Mouse (Mus musculus) kidney, postnatal 25 days (tissue): ENCODE results near the gene Nptx1.

Experiments used
- DNase-seq, 2 experiments: peaks; one replicate each; pipeline ENCODE4 v3.0.0; 2021; ENCODE audit warnings: mixed read lengths in 2 of 2

Gene Nptx1

GRCm38 (mm10) chr11:119522779-119523178 is 24.8 kb downstream of the Nptx1 start:
- DNase-seq, result peak in 1 of 2 experiments; percentile 28

GRCm38 (mm10) chr11:119521920-119522710 is 25.4 kb downstream of the Nptx1 start:
- no peak for DNase-seq

DNA sequence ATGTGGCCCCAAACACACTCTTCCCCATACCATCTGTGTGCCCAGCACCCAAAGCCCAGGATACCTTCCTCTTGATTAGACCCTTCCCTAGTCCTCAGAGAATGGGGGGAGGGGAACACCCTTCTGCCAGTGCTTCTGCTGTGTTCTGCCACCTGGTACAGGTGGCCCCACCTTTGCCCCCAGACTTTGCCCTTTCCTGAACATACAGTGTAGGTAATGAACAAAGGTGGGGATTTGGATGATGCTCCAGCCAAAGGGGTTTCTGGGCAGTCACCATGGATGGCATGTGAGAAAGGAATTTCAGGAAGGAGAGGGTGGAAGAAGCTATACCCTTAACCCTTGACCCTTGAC is 26.9 kb downstream of the Nptx1 start:
- DNase-seq, result no peak

- DNase-seq, result no peak
These were observed 27.4 kb downstream of the Nptx1 start for GRCm38 (mm10) chr11:119520005-119520712.

GRCm38 (mm10) chr11:119519387-119519786 is 28.2 kb downstream of the Nptx1 start:
- DNase-seq, result no peak

- no peak for DNase-seq
These were observed 30.7 kb downstream of the Nptx1 start for GRCm38 (mm10) chr11:119516677-119517361.

DNA sequence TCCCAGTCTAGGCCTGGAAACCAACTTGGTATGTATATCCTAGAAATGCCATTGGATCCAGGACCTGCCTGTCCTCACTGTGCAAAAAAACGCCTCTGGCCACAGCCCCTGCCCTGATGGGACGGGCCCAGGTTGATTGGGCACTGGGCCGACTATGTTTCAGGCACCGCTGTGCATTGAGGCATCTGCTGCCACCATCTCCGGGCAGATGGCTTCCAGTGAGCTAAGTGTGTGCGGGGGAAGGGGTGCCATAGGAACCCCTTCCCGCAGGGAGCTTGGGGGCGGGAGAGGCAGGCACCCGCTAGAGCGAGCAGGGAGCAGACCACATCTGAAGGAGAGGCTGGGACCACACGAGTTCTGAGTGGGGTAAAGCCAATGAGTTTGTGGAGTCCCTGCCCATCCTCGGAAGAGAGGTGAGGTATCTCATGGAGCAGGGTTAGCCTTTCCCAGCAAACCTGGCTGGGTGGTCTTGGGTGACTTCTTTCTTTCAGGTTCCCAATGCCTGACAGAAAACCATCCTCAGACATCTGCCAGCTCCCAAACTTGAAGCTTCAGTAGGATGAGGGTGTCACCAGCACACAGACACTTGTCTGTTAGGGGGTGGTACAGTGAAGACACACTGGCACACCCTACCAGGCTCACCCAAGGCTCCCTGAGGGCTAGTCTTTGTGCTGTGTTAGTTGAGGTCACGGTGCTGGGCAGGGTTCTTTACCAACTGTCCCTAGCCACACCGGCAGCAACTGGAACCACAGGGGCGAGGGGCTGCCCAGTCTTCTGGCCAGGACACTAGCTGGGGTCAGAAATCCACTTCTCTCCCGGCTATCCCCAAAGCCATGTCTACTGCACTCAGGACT is 31.5 kb downstream of the Nptx1 start:
- DNase-seq, result no peak

GRCm38 (mm10) chr11:119514967-119515636 is 32.5 kb downstream of the Nptx1 start:
- DNase-seq, result no peak

GRCm38 (mm10) chr11:119514108-119514860 is 33.3 kb downstream of the Nptx1 start:
- no peak for DNase-seq

GRCm38 (mm10) chr11:119513038-119513659 is 34.4 kb downstream of the Nptx1 start:
- DNase-seq, result no peak

DNA sequence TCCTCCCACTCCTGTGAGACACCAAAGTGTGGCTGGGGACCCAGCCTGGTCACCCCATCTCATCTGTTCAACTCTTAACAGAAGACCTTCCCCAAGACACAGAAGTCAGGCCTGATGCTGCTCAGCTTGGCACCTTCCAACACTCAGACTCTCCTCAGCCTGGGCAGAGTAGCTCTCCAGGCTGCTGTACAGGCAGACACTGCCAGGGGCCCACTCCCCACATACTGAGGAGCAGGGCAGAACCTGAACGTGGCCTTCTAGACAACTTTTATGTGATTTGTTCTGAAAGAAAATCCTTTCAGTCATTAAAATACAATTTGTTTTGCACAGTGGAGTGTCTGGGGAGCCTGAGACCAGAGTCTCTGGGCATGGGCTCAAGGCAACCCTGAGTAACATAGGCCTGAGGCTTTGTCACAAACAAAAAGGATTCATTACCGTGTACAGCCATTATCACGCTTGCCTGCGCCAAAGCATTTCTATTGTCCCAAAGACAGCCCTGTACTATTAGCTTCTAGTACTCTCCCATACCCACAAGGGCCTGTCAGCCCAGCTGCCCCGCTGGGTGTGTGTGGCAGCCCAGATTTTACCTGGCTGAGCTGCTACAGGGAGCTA is 38.3 kb downstream of the Nptx1 start:
- DNase-seq, result no peak

- no peak for DNase-seq
These were observed 39.8 kb downstream of the Nptx1 start for GRCm38 (mm10) chr11:119507772-119508171.

DNA sequence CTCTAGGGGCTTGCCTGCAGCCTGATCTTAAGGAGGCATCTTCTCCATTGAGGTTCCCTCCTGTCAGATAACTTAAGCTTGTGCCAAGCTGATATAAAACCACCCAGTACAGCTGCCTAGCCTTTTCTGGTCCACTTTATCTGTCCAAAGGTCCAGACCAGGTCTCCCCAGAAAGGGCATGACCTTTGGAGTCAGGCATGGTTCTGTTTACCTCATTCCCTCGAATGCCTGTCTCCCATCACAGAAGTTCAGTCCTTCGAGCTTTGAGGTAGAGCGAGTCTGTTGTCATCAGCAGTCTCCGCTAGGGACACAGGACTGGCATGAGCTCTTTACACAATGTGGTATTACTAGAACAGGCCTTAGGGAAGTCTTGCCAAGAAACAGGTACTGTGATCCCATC is 41.2 kb downstream of the Nptx1 start:
- DNase-seq, result no peak

DNA sequence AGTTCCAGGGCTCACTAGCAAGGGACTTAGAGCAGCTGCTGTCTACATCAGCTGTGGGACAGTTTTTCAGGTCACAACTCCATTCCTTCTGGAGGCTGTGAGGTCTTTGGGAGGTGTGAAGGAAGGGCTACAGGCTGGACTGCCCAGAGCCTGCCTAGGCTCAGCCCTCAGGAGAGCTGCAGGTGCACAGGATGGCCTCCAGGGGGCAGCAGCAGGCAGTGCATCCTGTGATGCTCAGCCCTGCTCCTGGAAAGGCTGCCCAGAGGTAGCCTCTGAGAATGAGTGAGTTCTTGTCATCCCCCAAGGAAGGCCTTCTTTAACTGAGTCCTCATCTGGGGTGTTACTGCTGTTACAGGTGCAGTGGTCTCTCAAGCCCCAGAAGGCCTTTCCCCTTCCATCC is 43.9 kb downstream of the Nptx1 start:
- DNase-seq, result peak; percentile 68 to 69

DNA sequence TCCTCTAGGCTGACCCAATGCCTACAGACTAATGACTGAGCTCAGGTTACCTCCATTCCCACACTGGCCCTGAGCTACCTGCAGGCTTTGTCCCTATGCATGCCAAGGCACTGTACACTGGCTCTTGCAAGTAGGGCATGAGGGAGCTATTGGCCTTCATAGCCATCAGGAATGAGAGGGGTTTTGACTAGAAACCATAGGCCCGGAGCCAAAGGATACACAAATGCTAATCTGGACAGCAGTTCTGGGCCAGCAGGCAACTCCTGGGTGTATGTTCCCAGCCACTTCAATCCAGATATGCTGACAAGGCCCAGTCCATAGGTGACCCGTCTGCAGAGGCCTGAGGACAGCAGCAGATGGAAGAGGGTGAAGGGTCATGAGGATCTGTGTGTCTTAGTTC is 47.5 kb downstream of the Nptx1 start:
- DNase-seq, result no peak

- no peak for DNase-seq
These were observed 48.3 kb downstream of the Nptx1 start for GRCm38 (mm10) chr11:119499297-119499696.

GRCm38 (mm10) chr11:119497451-119497850 is 50.1 kb downstream of the Nptx1 start:
- no peak for DNase-seq

- no peak for DNase-seq
These were observed 51.4 kb downstream of the Nptx1 start for GRCm38 (mm10) chr11:119496147-119496546.

DNA sequence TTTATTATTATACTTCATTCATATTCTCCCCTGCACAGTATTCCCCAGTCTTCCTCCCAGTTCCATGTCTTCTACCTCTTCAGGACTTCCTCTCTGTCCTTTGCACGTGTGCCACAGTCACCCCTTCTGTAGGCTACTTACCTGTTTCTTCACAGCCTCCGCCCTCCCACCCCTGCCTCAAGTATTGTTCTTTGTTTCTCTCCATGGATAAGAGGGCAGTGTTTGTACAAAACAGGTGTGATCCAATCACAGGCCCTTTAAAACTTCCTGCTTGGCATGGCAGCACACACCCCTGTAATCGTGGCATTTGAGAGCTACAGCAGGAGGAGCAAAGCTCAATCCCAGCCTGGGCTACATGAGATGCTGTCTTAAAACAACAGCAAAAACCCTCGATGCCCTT is 54.0 kb downstream of the Nptx1 start:
- no peak for DNase-seq

- no peak for DNase-seq
These were observed 54.7 kb downstream of the Nptx1 start for GRCm38 (mm10) chr11:119492830-119493229.

GRCm38 (mm10) chr11:119491690-119492087 is 55.9 kb downstream of the Nptx1 start:
- DNase-seq, result no peak
